Mouse (Mus musculus) small intestine, adult 2 months (tissue): ENCODE data around the gene Ptprh. TPM values are rescaled to one million over a fixed set of nuclear protein-coding genes. Genes with fewer than 3 reads are reported as not detected.
"Not testable (repeated sequence)": the region's sequence is repeated elsewhere in the genome, so short reads cannot be mapped to it uniquely, and the experiment has no call there.

ENCODE experiments used
- H3K27ac ChIP-seq: fragments of 200-500 bp; 2 replicates; pipeline ENCODE4 v1.5.1; 2012; ENCODE audit warnings: low read depth, low read length, control low read depth, inconsistent platforms; ENCODE audit not compliant: insufficient read depth
- H3K27me3 ChIP-seq: fragments of 200-500 bp; 2 replicates; pipeline ENCODE4 v1.6.1; 2012; ENCODE audit warnings: mild to moderate bottlenecking, moderate library complexity, low read length, inconsistent platforms; ENCODE audit not compliant: control insufficient read depth, insufficient read depth
- H3K36me3 ChIP-seq: fragments of 200-500 bp; 2 replicates; pipeline ENCODE4 v1.6.1; 2012; ENCODE audit warnings: mild to moderate bottlenecking, low read length, control low read depth, inconsistent platforms; ENCODE audit not compliant: control insufficient read depth, insufficient read depth
- H3K4me1 ChIP-seq: fragments of 200-500 bp; 2 replicates; pipeline ENCODE4 v1.6.1; 2012; ENCODE audit warnings: low read length, inconsistent platforms, mixed read lengths; ENCODE audit not compliant: control insufficient read depth, insufficient read depth, insufficient read length
- H3K4me3 ChIP-seq: fragments of 200-500 bp; 2 replicates; pipeline ENCODE4 v1.5.1; 2012; ENCODE audit warnings: low read depth, mild to moderate bottlenecking, control low read depth, inconsistent platforms, low read length, moderate library complexity
- CTCF ChIP-seq: fragments of 200-500 bp; IDR thresholded peaks from 2 replicates; pipeline ENCODE4 v1.5.1; 2012; ENCODE audit warnings: low read depth, mild to moderate bottlenecking, control low read depth, inconsistent platforms, low read length, moderate library complexity, mixed read lengths; ENCODE audit not compliant: insufficient replicate concordance, insufficient read length; ENCODE audit errors: extremely low read depth
- POLR2A ChIP-seq: fragments of 200-500 bp; IDR thresholded peaks from 2 replicates; pipeline ENCODE4 v1.6.1; 2012; ENCODE audit warnings: low read depth, mild to moderate bottlenecking, control low read depth, inconsistent platforms, low read length, moderate library complexity
- WGBS: fragments of 180-500 bp; shearing (Covaris S2); methylation state at CpG from one replicate; pipeline ENCODE4 v1.1.7; 2018; 5-methylcytosine and 5-hydroxymethylcytosine counted together
- polyA plus RNA-seq: library from polyadenylated mRNA; depleted of rRNA; stranded (reverse); fragments of >200 nt; gene quantifications from 2 replicates; pipeline ENCODE4 v1.2.3, GENCODE M21; 2012

The Ptprh gene
- polyA plus RNA-seq, 1 experiment: 151 TPM

DNA sequence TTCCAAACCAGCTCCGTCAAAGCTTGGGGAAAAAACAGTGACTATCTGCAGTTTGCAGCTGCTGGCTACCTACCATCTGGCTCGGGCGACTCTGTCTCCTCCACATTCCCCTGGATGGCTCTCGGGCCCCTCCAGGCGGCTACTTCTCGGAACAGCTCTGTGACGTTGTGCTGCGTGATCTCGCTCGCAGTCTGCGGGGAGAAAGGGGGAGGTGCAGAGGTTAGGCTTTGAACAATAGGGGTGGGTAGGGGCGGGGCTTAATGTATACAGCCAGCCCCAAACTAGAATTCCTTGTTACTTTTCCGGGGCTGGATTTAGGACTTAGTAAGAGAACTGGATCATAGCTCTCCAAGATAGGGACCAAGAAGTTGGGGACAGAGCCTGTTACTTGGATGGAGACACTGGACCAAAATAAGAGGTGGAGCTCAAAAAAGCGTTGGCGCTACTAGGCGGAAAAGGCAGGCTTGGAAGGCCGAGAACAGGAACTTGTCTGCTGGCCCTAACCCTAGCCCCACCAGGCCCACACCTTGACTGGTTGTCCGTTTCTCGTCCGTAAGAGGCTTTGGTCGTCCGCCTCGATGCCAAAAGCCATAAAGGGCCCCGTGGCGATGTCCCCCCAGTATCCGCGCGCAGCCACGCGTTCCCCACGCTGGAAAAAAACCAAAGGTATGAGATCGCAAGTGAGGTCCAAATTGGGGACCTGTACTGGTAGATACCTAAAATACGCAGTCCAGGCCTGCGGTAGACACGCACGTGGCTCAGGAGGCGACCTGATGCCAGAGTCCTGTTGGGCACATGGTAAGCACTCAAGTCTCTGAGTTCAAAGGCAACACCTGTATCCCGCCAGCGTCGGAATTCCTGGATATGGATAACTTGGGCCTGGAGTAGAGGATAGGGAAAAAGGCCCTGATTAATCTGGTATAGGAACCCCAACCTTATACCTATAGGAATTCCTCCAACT, 77.2 kb downstream of the Ptprh start:
- TF ChIP-seq CTCF (peak; percentile 74), POLR2A (no peak)
- Histone ChIP-seq H3K27ac (peak overlapping the region; percentile 27; the same call in 1 of the 2 replicates), H3K4me3 (peak overlapping the region; percentile 55), H3K27me3 (peaks cover 3% of the 10 kb centered on the region), H3K36me3 (no peaks in the 10 kb centered on the region), H3K4me1 (peaks cover 6% of the 10 kb centered on the region; the same call in 1 of the 2 replicates)
- WGBS: 26% methylated on average over 40 of the region's 40 CpGs

DNA sequence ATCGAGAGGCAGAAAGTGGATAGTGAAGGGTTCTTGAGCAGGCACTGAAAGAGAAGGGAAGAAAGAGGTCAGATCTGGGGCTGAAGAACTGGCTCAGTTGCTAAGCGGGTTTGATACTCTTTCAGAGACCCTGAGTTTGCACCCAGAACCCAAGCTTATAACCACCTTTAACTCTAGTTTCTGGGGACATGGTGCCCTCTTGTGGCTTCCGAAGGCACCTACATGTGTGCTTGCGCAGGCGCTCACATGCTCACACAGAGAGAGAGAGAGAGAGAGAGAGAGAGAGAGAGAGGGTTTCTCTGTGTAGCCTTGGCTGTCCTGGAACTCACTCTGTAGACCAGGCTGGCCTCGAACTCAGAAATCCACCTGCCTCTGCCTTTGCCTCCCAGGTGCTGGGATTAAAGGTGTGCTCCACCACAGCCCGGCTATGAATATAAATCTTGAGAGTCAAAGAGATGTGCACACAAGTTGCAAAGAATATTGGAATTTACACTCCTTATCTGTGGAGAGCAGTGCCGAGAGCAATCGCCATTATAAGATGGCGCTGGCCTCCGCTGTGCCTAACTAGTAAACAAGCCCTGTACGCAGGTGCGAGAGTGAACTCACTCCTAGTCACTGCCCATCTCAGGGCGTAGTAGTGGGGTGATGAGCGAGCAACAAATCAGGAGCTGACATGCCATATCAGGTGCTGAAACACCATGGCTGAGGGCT, 79.5 kb downstream of the Ptprh start, which contains the start of gene Tnni3:
Gene Tnni3, minus strand, starts transcription at position 18 of the 711 bp plus-strand sequence.
- not testable (repeated sequence) for H3K27me3 ChIP-seq, H3K4me1 ChIP-seq, H3K4me3 ChIP-seq, H3K27ac ChIP-seq, H3K36me3 ChIP-seq
- TF ChIP-seq CTCF: peak; percentile 56; the same call in 1 of the 2 replicates
- WGBS: 53% methylated on average over 15 of the region's 15 CpGs

DNA sequence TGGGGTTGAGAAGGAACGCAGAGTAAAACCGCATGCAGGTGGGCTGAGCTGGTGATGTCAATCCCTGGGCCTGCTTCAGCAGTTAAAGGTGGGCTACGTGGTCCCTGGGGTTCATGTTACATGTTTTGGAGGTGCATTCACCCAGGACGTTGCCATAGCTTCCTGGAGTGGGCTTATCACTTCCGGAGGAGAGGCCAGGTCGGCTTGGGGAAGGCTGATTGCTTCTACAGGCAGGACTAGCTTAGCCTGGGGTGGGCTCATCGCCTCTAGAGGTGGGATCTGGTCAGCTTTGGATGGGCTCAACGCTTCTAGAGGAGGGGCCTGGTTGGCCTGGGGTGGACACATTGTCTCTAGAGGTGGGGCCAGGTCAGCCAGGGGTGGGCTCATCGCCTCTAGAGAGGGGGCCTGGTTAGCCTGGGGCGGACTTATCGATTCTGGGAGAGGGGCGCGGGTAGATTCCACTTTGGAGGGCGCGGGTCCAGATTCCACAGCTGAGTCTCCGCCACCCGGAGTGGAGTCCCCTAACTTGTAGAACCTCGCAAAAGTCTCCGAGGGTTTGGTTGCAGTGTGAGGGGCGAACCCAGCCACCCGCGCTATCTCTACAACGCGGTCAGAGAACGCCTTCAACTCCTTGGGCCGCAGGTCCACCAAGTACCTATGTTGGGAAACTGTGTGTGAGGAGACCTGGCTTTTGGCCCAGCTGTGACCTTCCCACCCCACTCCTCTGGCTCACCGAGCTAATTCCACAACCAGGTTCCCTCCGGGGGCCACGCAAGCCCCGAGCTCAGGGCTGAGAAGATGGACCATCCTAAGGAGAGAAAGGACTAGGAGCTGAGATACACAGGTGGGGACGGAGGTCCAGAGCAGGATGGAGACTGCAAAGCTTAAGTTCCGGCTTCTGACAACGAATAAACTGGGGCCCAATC, 80.4 kb downstream of the Ptprh start:
- 88% methylated on average over 33 of the region's 33 CpGs for WGBS
- Histone ChIP-seq H3K36me3 (no peaks in the 10 kb centered on the region), H3K27ac (no peak overlapping the region), H3K27me3 (peaks cover 7% of the 10 kb centered on the region), H3K4me1 (peaks cover 2% of the 10 kb centered on the region; the same call in 1 of the 2 replicates), H3K4me3 (no peak overlapping the region)
- no peak for TF ChIP-seq POLR2A
- no peak for TF ChIP-seq CTCF

DNA sequence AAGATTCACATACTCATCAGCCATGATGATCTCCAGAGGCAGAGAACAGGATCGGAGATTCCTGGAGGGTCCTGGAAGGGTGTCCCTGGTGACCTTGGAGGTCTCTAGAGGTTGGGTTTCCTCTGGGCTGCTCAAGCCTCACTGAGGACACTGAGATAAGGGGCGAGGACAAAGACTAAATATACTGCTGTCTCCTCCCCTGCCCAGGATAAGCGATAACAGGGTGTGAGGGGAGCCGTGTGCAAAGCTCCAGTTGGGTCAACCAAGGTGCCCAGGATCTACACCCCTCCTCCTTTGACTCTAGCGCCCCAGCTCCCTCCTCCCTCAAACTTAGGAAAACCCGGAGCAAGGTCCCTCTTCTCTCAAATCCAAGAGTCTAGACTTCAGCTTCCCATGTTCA, 81.5 kb downstream of the Ptprh start:
- WGBS: 42% methylated on average over 6 of the region's 6 CpGs
- Histone ChIP-seq H3K4me1 (peaks cover 2% of the 10 kb centered on the region; the same call in 1 of the 2 replicates), H3K4me3 (no peak overlapping the region), H3K36me3 (no peaks in the 10 kb centered on the region), H3K27me3 (peaks cover 7% of the 10 kb centered on the region), H3K27ac (no peak overlapping the region)
- TF ChIP-seq CTCF: no peak
- no peak for TF ChIP-seq POLR2A

DNA sequence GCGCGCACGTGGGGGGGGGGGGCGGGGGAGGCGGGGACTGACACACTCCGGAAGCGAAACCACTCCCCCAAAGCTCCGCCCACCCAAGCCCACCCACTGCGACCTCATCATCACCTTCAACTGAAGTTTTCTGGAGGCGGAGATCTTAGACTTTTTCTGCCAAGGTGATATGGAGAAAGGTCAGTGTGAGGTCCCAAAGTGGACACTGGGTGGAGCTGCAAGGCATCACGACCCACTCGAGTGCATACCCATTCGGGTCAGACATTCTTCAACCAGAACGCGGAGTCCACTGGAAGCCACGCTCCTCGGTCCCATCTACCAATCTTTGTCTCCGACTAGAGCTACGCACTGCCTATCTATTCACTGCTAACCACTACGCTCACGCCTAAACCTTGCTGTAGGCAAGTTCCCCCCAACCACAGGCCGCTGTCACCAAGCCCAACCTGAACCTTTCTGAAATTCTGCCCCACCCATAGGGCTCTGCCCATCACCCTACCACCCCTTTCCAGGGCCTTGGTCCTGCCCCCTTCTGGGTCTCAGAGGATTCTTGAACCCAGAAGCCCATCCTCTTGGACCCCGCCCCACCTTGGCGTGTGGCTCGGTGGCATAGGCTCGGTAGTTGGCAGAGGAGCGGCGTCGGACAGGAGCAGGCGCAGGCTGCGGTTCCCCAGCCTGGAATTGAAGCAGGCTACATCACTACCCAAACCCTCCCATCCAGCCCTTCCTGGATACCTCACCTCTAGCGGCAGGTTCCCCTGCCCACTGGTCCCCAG, 82.4 kb downstream of the Ptprh start:
- WGBS: 32% methylated on average over 32 of the region's 32 CpGs
- Histone ChIP-seq H3K27me3 (peaks cover 7% of the 10 kb centered on the region), H3K36me3 (no peaks in the 10 kb centered on the region), H3K4me1 (no peaks in the 10 kb centered on the region), H3K27ac (no peak overlapping the region), H3K4me3 (no peak overlapping the region)
- TF ChIP-seq CTCF (no peak), POLR2A (no peak)

DNA sequence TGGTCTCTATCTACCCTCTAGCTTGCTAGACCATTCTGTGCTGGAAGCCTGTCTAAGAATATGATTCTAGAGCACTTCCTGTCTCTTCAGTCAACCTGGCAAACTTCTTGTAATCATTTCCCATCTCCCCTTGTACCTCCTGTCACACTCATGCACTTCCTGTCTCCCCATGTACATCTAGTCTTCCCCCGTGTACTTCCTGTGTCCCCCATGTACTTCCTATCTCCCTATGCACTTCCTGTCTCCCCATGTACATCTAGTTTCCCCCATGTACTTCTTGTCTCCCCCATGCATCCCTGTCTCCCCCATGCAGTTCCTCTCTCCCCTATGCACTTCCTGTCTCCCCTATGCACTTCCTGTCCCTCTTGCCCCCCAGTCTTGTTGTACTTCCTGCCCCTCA, 85.4 kb downstream of the Ptprh start:
- H3K4me1 ChIP-seq: no peaks in the 10 kb centered on the region
- no peak overlapping the region for H3K27ac ChIP-seq
- TF ChIP-seq CTCF (no peak), POLR2A (no peak)
- H3K4me3 ChIP-seq: no peak overlapping the region
- H3K27me3 ChIP-seq: peaks cover 7% of the 10 kb centered on the region
- H3K36me3 ChIP-seq: no peaks in the 10 kb centered on the region
- 79% methylated on average over 1 of the region's 1 CpGs for WGBS
